ENCODE assay signal across 8 mouse cellular contexts in the genomic region with DNA sequence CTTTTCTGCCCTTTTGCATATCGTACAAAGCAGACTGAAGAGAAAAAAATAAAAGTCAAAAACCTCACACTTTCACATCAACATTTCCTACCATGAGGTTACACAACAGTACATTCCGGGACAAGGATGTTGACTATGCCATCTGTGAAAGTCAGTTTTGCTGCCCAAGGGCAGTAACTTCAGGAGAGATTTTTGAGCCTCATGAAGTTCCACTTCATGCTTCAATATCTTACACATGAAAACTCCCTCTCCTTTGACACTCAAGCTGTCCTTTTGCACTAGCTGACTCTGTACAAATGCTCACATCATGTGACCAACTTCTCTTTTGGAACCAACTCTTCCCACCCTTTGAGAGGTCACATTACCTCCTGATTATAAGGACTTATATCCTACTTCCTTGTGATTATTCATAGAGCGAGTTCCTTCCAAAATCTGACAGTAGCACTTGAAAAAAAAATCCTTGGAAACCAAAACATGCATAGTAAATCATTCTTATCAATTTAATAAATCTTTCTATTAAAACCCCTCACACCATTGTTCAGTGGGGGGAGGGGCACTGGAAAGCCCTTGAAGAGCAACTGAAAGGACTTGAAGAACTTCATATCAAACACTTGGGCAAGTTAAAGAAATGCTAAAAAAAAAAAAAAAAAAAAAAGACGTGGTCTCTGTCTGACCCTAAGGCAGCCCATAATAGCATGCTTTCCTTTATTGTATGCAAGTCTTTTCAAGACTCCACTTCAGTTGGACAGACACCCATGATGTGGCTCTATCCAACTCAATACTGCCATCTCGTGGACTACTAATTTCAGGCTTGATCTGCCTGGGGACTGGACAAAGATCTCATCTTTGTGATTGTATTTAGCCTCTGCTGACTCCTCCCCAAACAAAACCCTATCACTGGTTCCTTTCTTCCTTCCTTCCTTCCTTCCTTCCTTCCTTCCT.
DNase-seq lines count a peak whose midpoint lies in the region; ATAC-seq lines count a peak whose summit lies in the region.

No protein-coding gene starts in this region.

- no peak overlapping the region for H3K9ac ChIP-seq in forebrain, embryonic 13.5 days
- no peak overlapping the region for H3K9ac ChIP-seq in lung, embryonic 16.5 days (ENCODE audit: low read length)

- H3K36me3 ChIP-seq in forebrain, embryonic 13.5 days (ENCODE audit: poor library complexity, severe bottlenecking): no peaks in the 10 kb centered on the region
- peaks cover 7% of the 10 kb centered on the region for H3K36me3 ChIP-seq in lung, embryonic 16.5 days (ENCODE audit: control insufficient read depth, insufficient read depth, low read length)

- peaks cover 19% of the 10 kb centered on the region for H3K4me1 ChIP-seq in forebrain, embryonic 13.5 days
- H3K4me1 ChIP-seq in lung, embryonic 16.5 days (replicated peaks; ENCODE audit: control insufficient read depth, insufficient read depth, low read length): peaks cover 19% of the 10 kb centered on the region

- no peak for ATAC-seq in cerebellum, adult (ENCODE audit: insufficient number of reproducible peaks, low FRiP score, low TSS enrichment)
- ATAC-seq in forebrain, embryonic 13.5 days: peak; percentile 89
- ATAC-seq in lung, embryonic 16.5 days (ENCODE audit: low read depth): peak; percentile 91
- peak; percentile 82 for ATAC-seq in neutrophil, adult 5-6 weeks (ENCODE audit: extremely low read depth, insufficient number of reproducible peaks, low FRiP score, poor library complexity, severe bottlenecking)

- intact Hi-C loops in heart, postnatal 25 days (cut with DNase I): loop anchor here (5.0 to 10.0 kb wide), 7 partner anchors 129 to 1299 kb away; no protein-coding TSS in a partner anchor

- H3K9me3 ChIP-seq in forebrain, embryonic 13.5 days (replicated peaks): no peaks in the 10 kb centered on the region
- H3K9me3 ChIP-seq in lung, embryonic 16.5 days (ENCODE audit: control insufficient read depth, low read length): no peaks in the 10 kb centered on the region

- DNase-seq in cerebellum, adult 11 months: peak; percentile 2
- DNase-seq in brain, embryonic 18.5 days (ENCODE audit: low read depth, low spot score): peak; percentile 56
- DNase-seq in heart, postnatal 25 days (ENCODE audit: low spot score): peak; percentile 15
- peak; percentile 63 to 75 for DNase-seq in kidney, postnatal 4 days

- H3K27me3 ChIP-seq in forebrain, embryonic 13.5 days: peaks cover 11% of the 10 kb centered on the region; the same call in 1 of the 2 replicates
- H3K27me3 ChIP-seq in lung, embryonic 16.5 days (ENCODE audit: control insufficient read depth, insufficient read depth, low read depth, low read length): no peaks in the 10 kb centered on the region

- no peak overlapping the region for H3K4me2 ChIP-seq in forebrain, embryonic 13.5 days
- no peak overlapping the region for H3K4me2 ChIP-seq in lung, embryonic 16.5 days (ENCODE audit: low read depth, low read length)

- H3K27ac ChIP-seq in forebrain, embryonic 13.5 days: no peak overlapping the region
- peak overlapping the region; percentile 67 for H3K27ac ChIP-seq in lung, embryonic 16.5 days (ENCODE audit: low read length)

- no peak overlapping the region for H3K4me3 ChIP-seq in forebrain, embryonic 13.5 days
- H3K4me3 ChIP-seq in lung, embryonic 16.5 days (ENCODE audit: low read length): no peak overlapping the region

- WGBS in forebrain, embryonic 13.5 days: 49% methylated on average over 5 of the region's 5 CpGs
- WGBS in lung, embryonic 16.5 days: 31% methylated on average over 5 of the region's 5 CpGs

Comparison
In these comparisons a context has a peak if more than half of its experiments do, and no peak if none do; other contexts are left out.
1. DNase-seq: peak in every context shown above with its lines; median percentile 69 in kidney, postnatal 4 days; 56 in brain, embryonic 18.5 days; 15 in heart, postnatal 25 days; 2 in cerebellum, adult 11 months.